ENCODE assay signal across 8 mouse cellular contexts in genomic region chr11:114791891-114792411, GRCm38 (mm10). TPM values are rescaled to one million over a fixed set of nuclear protein-coding genes. Genes with fewer than 3 reads are reported as not detected.
A peak's percentile ranks its signal among the peaks of the same experiment; 100 is the strongest.
DNase-seq lines count a peak whose midpoint lies in the region; ATAC-seq lines count a peak whose summit lies in the region.

No protein-coding gene starts in this region.

- no peak for DNase-seq in kidney, adult 9 months
- DNase-seq in limb, embryonic 10.5 days (ENCODE audit: low spot score): peak; percentile 60
- no peak for DNase-seq in urinary bladder, adult 18-20 months (ENCODE audit: low spot score in 2 of 2)
- DNase-seq in thymus, postnatal 36 days: no peak

- H3K9ac ChIP-seq in kidney, embryonic 15.5 days: peak overlapping the region; percentile 36
- H3K9ac ChIP-seq in forebrain, embryonic 16.5 days (replicated peaks; ENCODE audit: low read depth, low read length): peak overlapping the region; percentile 69
- H3K9ac ChIP-seq in neural tube, embryonic 15.5 days (replicated peaks): peak overlapping the region; percentile 67

- H3K4me2 ChIP-seq in kidney, embryonic 15.5 days: peak overlapping the region; percentile 85
- peak overlapping the region; percentile 95 for H3K4me2 ChIP-seq in forebrain, embryonic 16.5 days (ENCODE audit: low read length)
- H3K4me2 ChIP-seq in neural tube, embryonic 15.5 days: peak overlapping the region; percentile 92

- no peak overlapping the region for H3K27ac ChIP-seq in kidney, embryonic 15.5 days
- no peak overlapping the region for H3K27ac ChIP-seq in brown adipose tissue, adult 24 weeks (replicated peaks; ENCODE audit: low read depth, low read length)
- H3K27ac ChIP-seq in forebrain, embryonic 16.5 days (ENCODE audit: low read length): peak overlapping the region; percentile 55; the same call in 1 of the 2 replicates
- peak overlapping the region; percentile 27; the same call in 1 of the 2 replicates for H3K27ac ChIP-seq in limb, embryonic 10.5 days
- H3K27ac ChIP-seq in neural tube, embryonic 15.5 days (replicated peaks): peak overlapping the region; percentile 93

- H3K9me3 ChIP-seq in kidney, embryonic 15.5 days (replicated peaks): no peaks in the 10 kb centered on the region
- H3K9me3 ChIP-seq in forebrain, embryonic 16.5 days (ENCODE audit: control insufficient read depth, low read length): no peaks in the 10 kb centered on the region
- H3K9me3 ChIP-seq in limb, embryonic 10.5 days (replicated peaks): no peaks in the 10 kb centered on the region
- no peaks in the 10 kb centered on the region for H3K9me3 ChIP-seq in neural tube, embryonic 15.5 days (replicated peaks)

- ATAC-seq in kidney, embryonic 15.5 days (replicated peaks; ENCODE audit: low FRiP score): no peak
- ATAC-seq in forebrain, embryonic 16.5 days: no peak
- peak; percentile 36 for ATAC-seq in neural tube, embryonic 15.5 days (ENCODE audit: low FRiP score)

- no peaks in the 10 kb centered on the region for H3K36me3 ChIP-seq in kidney, embryonic 15.5 days
- no peaks in the 10 kb centered on the region for H3K36me3 ChIP-seq in forebrain, embryonic 16.5 days (ENCODE audit: control insufficient read depth, insufficient read depth)
- H3K36me3 ChIP-seq in limb, embryonic 10.5 days: no peaks in the 10 kb centered on the region
- H3K36me3 ChIP-seq in neural tube, embryonic 15.5 days: no peaks in the 10 kb centered on the region

- under 1% methylated on average over 59 of the region's 59 CpGs for WGBS in kidney, embryonic 15.5 days
- under 1% methylated on average over 58 of the region's 59 CpGs for WGBS in forebrain, embryonic 16.5 days
- under 1% methylated on average over 58 of the region's 59 CpGs for WGBS in limb, embryonic 10.5 days
- WGBS in neural tube, embryonic 15.5 days: under 1% methylated on average over 58 of the region's 59 CpGs

- H3K4me3 ChIP-seq in kidney, embryonic 15.5 days (replicated peaks): peak overlapping the region; percentile 45
- peak overlapping the region; percentile 39 for H3K4me3 ChIP-seq in brown adipose tissue, adult 24 weeks (ENCODE audit: insufficient read depth, low read depth, low read length)
- peak overlapping the region; percentile 61 for H3K4me3 ChIP-seq in forebrain, embryonic 16.5 days (replicated peaks; ENCODE audit: low read length)
- H3K4me3 ChIP-seq in limb, embryonic 10.5 days: peak overlapping the region; percentile 54
- peak overlapping the region; percentile 54 for H3K4me3 ChIP-seq in neural tube, embryonic 15.5 days (replicated peaks)

- H3K27me3 ChIP-seq in kidney, embryonic 15.5 days: peaks cover 74% of the 10 kb centered on the region
- 0 out of 2 replicates have a peak, but pooled peaks cover 8% of the 10 kb centered on the region for H3K27me3 ChIP-seq in forebrain, embryonic 16.5 days (replicated peaks; ENCODE audit: control insufficient read depth, insufficient read depth, low read length)
- H3K27me3 ChIP-seq in limb, embryonic 10.5 days (ENCODE audit: low read depth, poor library complexity, severe bottlenecking): peaks cover 100% of the 10 kb centered on the region
- H3K27me3 ChIP-seq in neural tube, embryonic 15.5 days (replicated peaks): peaks cover 31% of the 10 kb centered on the region

- peaks cover 66% of the 10 kb centered on the region for H3K4me1 ChIP-seq in kidney, embryonic 15.5 days
- no peaks in the 10 kb centered on the region for H3K4me1 ChIP-seq in brown adipose tissue, adult 24 weeks (ENCODE audit: control insufficient read depth, insufficient read depth, insufficient read length, low read length)
- H3K4me1 ChIP-seq in forebrain, embryonic 16.5 days (replicated peaks; ENCODE audit: control insufficient read depth, insufficient read depth, low read length): peaks cover 59% of the 10 kb centered on the region
- H3K4me1 ChIP-seq in limb, embryonic 10.5 days: peaks cover 45% of the 10 kb centered on the region
- H3K4me1 ChIP-seq in neural tube, embryonic 15.5 days: peaks cover 75% of the 10 kb centered on the region

RNA-seq across cellular contexts. Expression of gene Btbd17, which starts 3.8 kb away (rescaled TPM):
- 1.0 and 1.5 TPM in 2 replicates for polyA plus RNA-seq in kidney, embryonic 15.5 days (2015; fragmentation: Nextera tagmentation; extraction: Ambion mirVana)
- polyA plus RNA-seq in brown adipose tissue, adult 24 weeks (2012; ENCODE audit: insufficient read depth, insufficient read length, missing spikeins): not detected in 2 replicates
- 18.5 and 19.4 TPM in 2 replicates for polyA plus RNA-seq in forebrain, embryonic 16.5 days (2015; fragmentation: Nextera tagmentation; extraction: Ambion mirVana)
- polyA plus RNA-seq in limb, embryonic 10.5 days (2016; fragmentation: Nextera tagmentation; extraction: Ambion mirVana): 0.14 TPM in 1 of 2 replicates, not detected in the other
- 14.8 and 21.3 TPM in 2 replicates for polyA plus RNA-seq in neural tube, embryonic 15.5 days (2015; fragmentation: Nextera tagmentation; extraction: Ambion mirVana)

RNA-seq across cellular contexts. Expression of gene Gpr142, which starts 6.8 kb away (rescaled TPM):
- polyA plus RNA-seq in kidney, embryonic 15.5 days (2015; fragmentation: Nextera tagmentation; extraction: Ambion mirVana): 0.14 TPM in 1 of 2 replicates, not detected in the other
- not detected in 2 replicates for polyA plus RNA-seq in brown adipose tissue, adult 24 weeks (2012; ENCODE audit: insufficient read depth, insufficient read length, missing spikeins)
- not detected in 2 replicates for polyA plus RNA-seq in forebrain, embryonic 16.5 days (2015; fragmentation: Nextera tagmentation; extraction: Ambion mirVana)
- not detected in 2 replicates for polyA plus RNA-seq in limb, embryonic 10.5 days (2016; fragmentation: Nextera tagmentation; extraction: Ambion mirVana)
- not detected in 2 replicates for polyA plus RNA-seq in neural tube, embryonic 15.5 days (2015; fragmentation: Nextera tagmentation; extraction: Ambion mirVana)

RNA-seq across cellular contexts. Expression of gene Kif19a, which starts 26.8 kb away (rescaled TPM):
- 0.09 TPM in 2 replicates for polyA plus RNA-seq in kidney, embryonic 15.5 days (2015; fragmentation: Nextera tagmentation; extraction: Ambion mirVana)
- 0.99 TPM in 1 of 2 replicates, not detected in the other for polyA plus RNA-seq in brown adipose tissue, adult 24 weeks (2012; ENCODE audit: insufficient read depth, insufficient read length, missing spikeins)
- 0.26 and 0.66 TPM in 2 replicates for polyA plus RNA-seq in forebrain, embryonic 16.5 days (2015; fragmentation: Nextera tagmentation; extraction: Ambion mirVana)
- polyA plus RNA-seq in limb, embryonic 10.5 days (2016; fragmentation: Nextera tagmentation; extraction: Ambion mirVana): 0.13 TPM in 1 of 2 replicates, not detected in the other
- 0.47 and 1.0 TPM in 2 replicates for polyA plus RNA-seq in neural tube, embryonic 15.5 days (2015; fragmentation: Nextera tagmentation; extraction: Ambion mirVana)

RNA-seq across cellular contexts. Expression of gene Gprc5c, which starts 59.0 kb away (rescaled TPM):
- 119 TPM in 2 replicates for polyA plus RNA-seq in kidney, embryonic 15.5 days (2015; fragmentation: Nextera tagmentation; extraction: Ambion mirVana)
- polyA plus RNA-seq in brown adipose tissue, adult 24 weeks (2012; ENCODE audit: insufficient read depth, insufficient read length, missing spikeins): 5.4 and 8.4 TPM in 2 replicates
- 6.1 and 7.0 TPM in 2 replicates for polyA plus RNA-seq in forebrain, embryonic 16.5 days (2015; fragmentation: Nextera tagmentation; extraction: Ambion mirVana)
- 40.7 and 50.1 TPM in 2 replicates for polyA plus RNA-seq in limb, embryonic 10.5 days (2016; fragmentation: Nextera tagmentation; extraction: Ambion mirVana)
- polyA plus RNA-seq in neural tube, embryonic 15.5 days (2015; fragmentation: Nextera tagmentation; extraction: Ambion mirVana): 8.8 and 12.0 TPM in 2 replicates

Comparison
In these comparisons a context has a peak if more than half of its experiments do, and no peak if none do; other contexts are left out.
1. H3K27ac ChIP-seq: peak in forebrain, embryonic 16.5 days (single experiment), limb, embryonic 10.5 days (single experiment) and neural tube, embryonic 15.5 days (single experiment); none in kidney, embryonic 15.5 days (single experiment) and brown adipose tissue, adult 24 weeks (single experiment).
2. Peak in every context shown above with its lines, with median percentiles within 50 percentile points of each other: H3K4me2 ChIP-seq, H3K4me3 ChIP-seq and H3K9ac ChIP-seq.